Mouse (Mus musculus): ENCODE measurements around the gene Ctla4. TPM values are rescaled to one million over a fixed set of nuclear protein-coding genes. Genes with fewer than 3 reads are reported as not detected.

The Ctla4 gene
- total and polyA plus RNA-seq, 3 experiments, result not detected

DNA sequence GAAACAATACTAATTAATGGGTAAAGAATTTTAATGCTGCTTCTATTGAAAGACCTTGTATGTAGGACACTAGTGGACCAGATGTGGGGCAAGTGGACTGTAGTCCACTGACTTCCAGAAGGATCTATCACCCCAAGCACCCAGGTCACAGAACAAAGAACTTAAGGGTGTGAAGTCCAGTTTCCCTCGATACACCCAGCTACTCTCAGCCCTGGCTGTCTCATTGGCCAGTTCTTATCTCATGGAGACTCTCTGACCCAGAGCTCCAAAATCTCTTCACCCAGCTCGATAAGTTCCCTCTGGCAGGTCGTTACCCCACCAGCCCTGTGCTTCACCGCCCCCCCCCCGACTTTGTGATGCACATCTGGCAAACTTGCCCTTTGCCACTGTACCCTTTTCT lies 20.8 kb upstream of the Ctla4 start:
- H3K36me3 ChIP-seq (ENCODE audit: control insufficient read depth in 1 of 2, insufficient read depth in 2 of 2, low read length in 2 of 2), result no peaks in the 10 kb centered on the region
- no peaks in the 10 kb centered on the region; the same call in 1 of the 2 replicates for H3K79me2 ChIP-seq (ENCODE audit: control insufficient read depth, insufficient read depth, low read length, poor library complexity)
- no peak overlapping the region for H3K27ac ChIP-seq (ENCODE audit: control insufficient read depth, low read depth, low read length)
- H3K27me3 ChIP-seq (ENCODE audit: control insufficient read depth in 1 of 2, insufficient read depth in 2 of 2, low read length in 2 of 2), result no peaks in the 10 kb centered on the region
- no peaks in the 10 kb centered on the region for H3K9me3 ChIP-seq (replicated peaks; ENCODE audit: insufficient read depth, low read length)
- DNase-seq (ENCODE audit: low read depth, low spot score), result no peak
- no peaks in the 10 kb centered on the region for H3K4me1 ChIP-seq (ENCODE audit: control insufficient read depth in 1 of 2, insufficient read depth in 2 of 2, low read length in 2 of 2)
- H3K4me3 ChIP-seq (ENCODE audit: control insufficient read depth in 1 of 2, insufficient read depth in 1 of 2, low read depth in 2 of 2, low read length in 2 of 2), result no peak overlapping the region
- no peak overlapping the region for H3K9ac ChIP-seq (ENCODE audit: control insufficient read depth, low read depth, low read length, poor library complexity, severe bottlenecking)
- TF ChIP-seq USF2 (IDR thresholded peaks at IDR 0.05; ENCODE audit: borderline replicate concordance in 1 of 2, insufficient read depth in 1 of 2, low read depth in 1 of 2, low read length in 2 of 2), result no peak
- TF ChIP-seq TBP (IDR thresholded peaks at IDR 0.05; ENCODE audit: low read depth, low read length), result no peak
- no peak for TF ChIP-seq POLR2A (IDR thresholded peaks at IDR 0.05; ENCODE audit: control insufficient read depth in 1 of 2, insufficient read depth in 1 of 2, low read depth in 1 of 2, low read length in 2 of 2, poor library complexity in 1 of 2)
- no peak for TF ChIP-seq SMC3 (IDR thresholded peaks at IDR 0.05; ENCODE audit: low read depth, low read length)
- no peak for TF ChIP-seq KAT2A (conservative IDR thresholded peaks at IDR 0.05; ENCODE audit: low read depth, low read length)
- no peak for TF ChIP-seq MAX (IDR thresholded peaks at IDR 0.05; ENCODE audit: low read length)
- no peak for TF ChIP-seq MYC (IDR thresholded peaks at IDR 0.05; ENCODE audit: low read depth, low read length)
- no peak for TF ChIP-seq ELF1 (IDR thresholded peaks at IDR 0.05; ENCODE audit: low read depth, low read length)
- no peak for TF ChIP-seq CTCF (IDR thresholded peaks at IDR 0.05 in 2 of 3, conservative IDR thresholded peaks at IDR 0.05 in 1 of 3; ENCODE audit: control insufficient read depth in 1 of 3, insufficient read depth in 1 of 3, low read depth in 2 of 3, low read length in 3 of 3, poor library complexity in 1 of 3, severe bottlenecking in 1 of 3)

DNA sequence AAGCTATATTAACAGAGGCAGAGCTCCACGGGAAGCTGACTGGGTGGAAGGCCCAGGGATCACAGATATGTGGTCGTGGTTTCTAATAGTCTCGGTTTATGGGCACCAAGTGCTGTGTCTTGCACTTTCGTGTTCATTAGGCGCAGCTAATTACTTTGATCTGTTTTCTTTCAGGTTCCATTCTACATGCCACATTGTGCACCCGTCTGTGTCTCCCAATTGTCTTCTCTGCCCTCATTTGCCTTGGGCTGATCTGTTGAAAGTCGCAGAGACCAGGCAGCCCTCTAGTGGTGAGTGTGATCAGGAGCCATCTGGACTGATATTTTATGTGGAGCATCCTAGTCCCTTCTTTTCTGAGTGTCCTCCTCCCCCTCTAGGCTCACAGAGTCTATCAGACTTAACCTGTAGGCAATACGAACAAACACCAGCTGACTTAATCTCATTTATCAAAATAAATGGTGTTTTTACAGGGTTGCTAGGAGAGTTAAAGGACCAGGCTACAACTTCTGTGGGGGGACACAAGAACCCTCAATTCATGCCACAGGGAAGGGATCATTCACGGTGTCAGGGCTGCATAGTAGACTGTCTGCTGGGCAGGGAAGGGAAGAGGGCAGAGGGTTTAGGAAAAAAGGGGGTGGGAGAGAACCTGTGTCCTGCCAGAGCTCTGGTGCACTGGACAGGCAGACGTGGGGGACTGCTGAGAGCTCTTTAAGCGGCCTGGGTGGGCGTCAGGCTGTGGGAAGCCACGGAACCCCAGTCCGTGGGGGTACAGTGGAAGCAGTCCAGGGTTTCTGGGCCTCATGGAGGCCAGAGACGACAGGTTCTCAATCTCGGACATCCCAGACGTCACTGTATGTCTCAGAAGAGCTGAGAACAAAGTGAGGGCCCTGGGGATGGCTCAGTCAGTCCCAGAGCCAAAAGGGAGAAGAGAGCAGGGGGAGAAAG lies 18.2 kb upstream of the Ctla4 start:
- Histone ChIP-seq H3K4me3 (ENCODE audit: control insufficient read depth in 1 of 2, insufficient read depth in 1 of 2, low read depth in 2 of 2, low read length in 2 of 2) (no peak overlapping the region), H3K27me3 (ENCODE audit: control insufficient read depth in 1 of 2, insufficient read depth in 2 of 2, low read length in 2 of 2) (no peaks in the 10 kb centered on the region), H3K36me3 (ENCODE audit: control insufficient read depth in 1 of 2, insufficient read depth in 2 of 2, low read length in 2 of 2) (no peaks in the 10 kb centered on the region), H3K4me1 (ENCODE audit: control insufficient read depth in 1 of 2, insufficient read depth in 2 of 2, low read length in 2 of 2) (no peaks in the 10 kb centered on the region), H3K79me2 (ENCODE audit: control insufficient read depth, insufficient read depth, low read length, poor library complexity) (no peaks in the 10 kb centered on the region; the same call in 1 of the 2 replicates), H3K9me3 (replicated peaks; ENCODE audit: insufficient read depth, low read length) (no peaks in the 10 kb centered on the region), H3K27ac (ENCODE audit: control insufficient read depth, low read depth, low read length) (no peak overlapping the region), H3K9ac (ENCODE audit: control insufficient read depth, low read depth, low read length, poor library complexity, severe bottlenecking) (no peak overlapping the region)
- DNase-seq (ENCODE audit: low read depth, low spot score), result no peak
- TF ChIP-seq POLR2AphosphoS2 (IDR thresholded peaks at IDR 0.05; ENCODE audit: low read length) (no peak), MAZ (IDR thresholded peaks at IDR 0.05; ENCODE audit: low read depth, low read length) (no peak), RAD21 (IDR thresholded peaks at IDR 0.05; ENCODE audit: low read depth, low read length) (peak; percentile 6), TBP (IDR thresholded peaks at IDR 0.05; ENCODE audit: low read depth, low read length) (no peak), MYB (IDR thresholded peaks at IDR 0.05; ENCODE audit: low read depth, low read length) (no peak), NRF1 (IDR thresholded peaks at IDR 0.05; ENCODE audit: insufficient read depth, low read depth, low read length, poor library complexity, severe bottlenecking) (no peak), MXI1 (IDR thresholded peaks at IDR 0.05; ENCODE audit: low read depth, low read length) (no peak), TAL1 (IDR thresholded peaks at IDR 0.05; ENCODE audit: low read length) (no peak), ELF1 (IDR thresholded peaks at IDR 0.05; ENCODE audit: low read depth, low read length) (no peak), UBTF (IDR thresholded peaks at IDR 0.05; ENCODE audit: borderline replicate concordance, insufficient read depth, low read depth, low read length) (no peak), MEF2A (IDR thresholded peaks at IDR 0.05; ENCODE audit: extremely low read depth, insufficient replicate concordance, low read depth, low read length, poor library complexity, severe bottlenecking) (no peak), CTCF (IDR thresholded peaks at IDR 0.05 in 2 of 3, conservative IDR thresholded peaks at IDR 0.05 in 1 of 3; ENCODE audit: control insufficient read depth in 1 of 3, insufficient read depth in 1 of 3, low read depth in 2 of 3, low read length in 3 of 3, poor library complexity in 1 of 3, severe bottlenecking in 1 of 3) (peak in 2 of 3 experiments; percentile 32 to 33; a peak in 3 of 6 replicates)
